Mouse (Mus musculus) hindbrain, postnatal 0 days (tissue): Measurements from ENCODE around the gene Fbxo4. TPM values are rescaled to one million over a fixed set of nuclear protein-coding genes. Genes with fewer than 3 reads are reported as not detected.
A peak's percentile ranks its signal among the peaks of the same experiment; 100 is the strongest.

ENCODE experiments used
- ATAC-seq: fragments of 200-750 bp; cut with Nextera tagmentation; 2 replicates; pipeline ENCODE4 v1.8.0; 2017; ENCODE audit warnings: mild to moderate bottlenecking, moderate TSS enrichment, moderate library complexity
- DNase-seq: peaks from one replicate; pipeline ENCODE4 v3.0.0-alpha.2; 2015; ENCODE audit warnings: low spot score
- H3K27ac ChIP-seq: fragments of 300-500 bp; sonication (generic); 2 replicates; pipeline ENCODE4 v1.5.1; 2014; ENCODE audit warnings: mild to moderate bottlenecking
- H3K27me3 ChIP-seq: fragments of 300-500 bp; sonication (generic); 2 replicates; pipeline ENCODE4 v1.6.1; 2014; ENCODE audit warnings: low read length, mixed read lengths; ENCODE audit not compliant: insufficient read depth
- H3K36me3 ChIP-seq: fragments of 300-500 bp; sonication (generic); 2 replicates; pipeline ENCODE4 v1.6.1; 2014; ENCODE audit warnings: low read length, mixed read lengths; ENCODE audit not compliant: insufficient read depth
- H3K4me1 ChIP-seq: fragments of 300-500 bp; sonication (generic); 2 replicates; pipeline ENCODE4 v1.6.1; 2014; ENCODE audit warnings: antibody characterized with exemption, low read length, mixed read lengths; ENCODE audit not compliant: insufficient read depth
- H3K4me2 ChIP-seq: fragments of 300-500 bp; sonication (generic); 2 replicates; pipeline ENCODE4 v1.6.1; 2014; ENCODE audit warnings: low read depth, mild to moderate bottlenecking, low read length, moderate library complexity, mixed read lengths
- H3K4me3 ChIP-seq: fragments of 300-500 bp; sonication (generic); 2 replicates; pipeline ENCODE4 v1.5.1; 2014; ENCODE audit warnings: low read length
- H3K9ac ChIP-seq: fragments of 300-500 bp; sonication (generic); replicated peaks from 2 replicates; pipeline ENCODE4 v1.6.1; 2014; ENCODE audit warnings: mild to moderate bottlenecking, low read length, moderate library complexity, mixed read lengths
- H3K9me3 ChIP-seq: fragments of 300-500 bp; sonication (generic); 2 replicates; pipeline ENCODE4 v1.6.1; 2016; ENCODE audit warnings: low read length, mixed read lengths
- CTCF ChIP-seq: IDR thresholded peaks from 2 replicates; pipeline ENCODE4 v1.5.1; 2016; ENCODE audit warnings: antibody characterized with exemption, control low read depth, low read depth
- WGBS: fragments of 180-500 bp; shearing (Covaris S2); extraction: QIAGEN DNeasy Blood & Tissue Kit; methylation state at CpG from one replicate; pipeline ENCODE4 v1.1.7; 2014; 5-methylcytosine and 5-hydroxymethylcytosine counted together
- polyA plus RNA-seq: library from polyadenylated mRNA; unstranded; fragments of >200 nt; fragmentation: Nextera tagmentation; extraction: Ambion mirVana; gene quantifications from 2 replicates; pipeline ENCODE4 v1.2.1, GENCODE M21; 2015
- total RNA-seq: library from RNA; depleted of rRNA; stranded (reverse); fragments of >200 nt; gene quantifications from 2 replicates; pipeline ENCODE4 v1.2.3, GENCODE M21; 2014

Fbxo4 gene
- total and polyA plus RNA-seq, 2 experiments from 2014 or later: 11.2 to 14.7 TPM

DNA sequence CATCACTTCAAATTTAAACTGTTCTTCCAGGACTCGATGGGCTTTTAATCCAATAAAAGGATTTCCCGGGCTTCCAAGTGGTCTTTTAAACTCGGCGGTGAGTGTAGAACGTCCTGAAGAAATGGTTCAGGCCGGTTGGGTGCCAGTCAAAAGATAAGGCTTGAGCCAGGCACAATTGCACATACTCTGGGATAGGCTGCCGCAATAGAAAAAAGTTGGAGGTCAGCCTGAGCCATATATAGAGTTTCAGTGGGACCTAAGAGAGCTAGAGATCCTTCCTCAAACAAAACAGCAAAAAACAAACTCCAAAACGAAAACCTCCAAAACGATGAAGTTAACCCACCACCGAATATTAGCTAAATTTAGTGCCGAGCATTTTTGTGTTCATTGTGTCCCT lies 46.1 kb upstream of the Fbxo4 start:
- peak overlapping the region; percentile 92; the same call in 1 of the 2 replicates for H3K4me3 ChIP-seq
- TF ChIP-seq CTCF: no peak
- ATAC-seq: no peak
- H3K36me3 ChIP-seq: no peaks in the 10 kb centered on the region
- H3K9ac ChIP-seq: no peak overlapping the region
- WGBS: 60% methylated on average over 11 of the region's 11 CpGs
- no peaks in the 10 kb centered on the region for H3K27me3 ChIP-seq
- H3K4me1 ChIP-seq: peaks cover 11% of the 10 kb centered on the region
- peak overlapping the region; percentile 97; the same call in 1 of the 2 replicates for H3K27ac ChIP-seq
- no peak for DNase-seq
- no peaks in the 10 kb centered on the region for H3K9me3 ChIP-seq
- peak overlapping the region; percentile 65 for H3K4me2 ChIP-seq

DNA sequence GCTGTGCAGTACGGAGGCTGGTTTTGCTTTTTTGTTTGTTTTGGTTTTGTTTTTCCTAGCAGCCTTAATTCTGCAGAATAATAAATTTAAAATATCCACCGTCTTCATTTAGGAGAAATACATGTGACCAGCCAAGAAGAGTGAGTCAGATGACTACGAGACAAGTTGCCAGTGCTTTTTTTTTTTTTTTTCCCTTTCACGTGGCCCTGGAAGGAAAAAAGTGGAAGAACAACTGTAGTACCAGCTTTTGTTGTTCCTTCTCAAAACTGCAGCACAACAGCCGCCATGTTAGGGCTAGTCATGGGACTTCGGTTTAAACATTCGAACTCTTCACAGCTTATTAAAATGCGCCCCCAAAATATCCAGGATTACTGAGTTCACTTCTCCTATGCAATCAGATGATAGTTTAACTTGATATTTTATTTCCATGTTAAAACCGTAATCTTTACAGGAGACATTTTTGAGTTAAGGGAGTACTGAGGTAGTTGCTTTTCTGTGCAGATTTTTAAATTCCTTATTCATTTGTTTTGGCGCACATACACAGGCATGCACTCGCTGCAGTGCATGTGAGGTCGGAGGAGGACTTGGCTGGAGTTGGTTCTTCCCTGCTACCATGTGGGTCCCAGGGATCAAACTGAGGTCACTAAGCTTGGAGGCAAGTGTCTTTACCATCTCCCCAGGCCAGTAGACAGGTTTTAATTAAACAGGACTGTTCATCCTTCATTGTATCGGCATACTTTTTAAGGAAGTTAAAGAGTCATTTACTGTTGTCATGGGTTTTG lies 45.5 kb upstream of the Fbxo4 start:
- WGBS: 85% methylated on average over 13 of the region's 13 CpGs
- Histone ChIP-seq H3K27ac (no peak overlapping the region), H3K36me3 (no peaks in the 10 kb centered on the region), H3K4me1 (peaks cover 11% of the 10 kb centered on the region), H3K27me3 (no peaks in the 10 kb centered on the region), H3K9me3 (no peaks in the 10 kb centered on the region), H3K4me3 (no peak overlapping the region), H3K9ac (no peak overlapping the region), H3K4me2 (no peak overlapping the region)
- no peak for ATAC-seq
- TF ChIP-seq CTCF: no peak
- DNase-seq: no peak

DNA sequence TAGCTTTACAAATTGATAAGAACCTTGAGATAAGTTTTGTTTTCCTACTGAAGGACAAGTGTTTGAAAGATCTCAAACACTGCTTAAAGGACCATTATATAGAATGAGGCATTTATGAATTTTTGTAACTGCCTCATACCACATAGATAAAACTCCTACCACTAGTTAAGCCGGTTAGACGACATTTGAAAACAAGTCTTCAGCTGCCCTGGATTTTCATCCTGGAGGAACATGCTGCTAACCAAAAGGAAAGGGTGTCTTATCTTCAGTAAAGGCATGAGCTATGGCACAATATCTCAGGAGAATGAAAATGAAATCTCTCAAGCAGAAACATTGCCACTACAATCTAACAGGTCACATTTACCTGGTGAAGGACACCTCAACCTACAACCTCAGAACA lies 44.4 kb upstream of the Fbxo4 start:
- 95% methylated on average over 2 of the region's 2 CpGs for WGBS

DNA sequence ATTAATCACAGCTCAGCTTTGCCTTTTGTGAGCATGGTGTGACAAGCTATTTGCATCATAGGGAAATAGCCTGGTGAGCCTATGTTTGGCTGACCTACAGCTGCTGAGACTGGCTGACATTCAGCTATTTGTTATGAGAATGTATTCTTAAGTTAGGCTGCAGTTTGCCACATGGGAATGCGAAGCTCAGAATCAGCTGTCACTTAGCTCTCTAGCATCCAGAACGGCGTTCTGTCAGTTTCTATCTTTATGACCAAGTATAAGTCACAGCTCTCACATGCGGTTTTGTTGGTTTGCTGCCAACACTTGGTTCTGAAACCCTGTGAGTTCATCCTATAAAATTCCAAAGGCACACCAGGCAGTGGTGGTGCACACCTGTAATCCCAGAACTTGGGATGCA lies 41.3 kb upstream of the Fbxo4 start:
- Histone ChIP-seq H3K27me3 (no peaks in the 10 kb centered on the region), H3K36me3 (no peaks in the 10 kb centered on the region), H3K4me2 (no peak overlapping the region), H3K27ac (no peak overlapping the region), H3K9ac (no peak overlapping the region), H3K9me3 (no peaks in the 10 kb centered on the region), H3K4me3 (no peak overlapping the region), H3K4me1 (no peaks in the 10 kb centered on the region)
- DNase-seq (no peak), ATAC-seq (no peak)
- 54% methylated on average over 4 of the region's 4 CpGs for WGBS
- no peak for TF ChIP-seq CTCF

More for the DNA sequence above, 44.4 kb upstream of the Fbxo4 start:
- H3K4me1 ChIP-seq: peaks cover 11% of the 10 kb centered on the region
- no peaks in the 10 kb centered on the region for H3K27me3 ChIP-seq
- no peak overlapping the region for H3K4me3 ChIP-seq
- ATAC-seq (no peak), DNase-seq (no peak)
- no peak overlapping the region for H3K9ac ChIP-seq
- H3K36me3 ChIP-seq: no peaks in the 10 kb centered on the region
- H3K4me2 ChIP-seq: no peak overlapping the region
- no peak for TF ChIP-seq CTCF
- H3K9me3 ChIP-seq: no peaks in the 10 kb centered on the region
- H3K27ac ChIP-seq: no peak overlapping the region

DNA sequence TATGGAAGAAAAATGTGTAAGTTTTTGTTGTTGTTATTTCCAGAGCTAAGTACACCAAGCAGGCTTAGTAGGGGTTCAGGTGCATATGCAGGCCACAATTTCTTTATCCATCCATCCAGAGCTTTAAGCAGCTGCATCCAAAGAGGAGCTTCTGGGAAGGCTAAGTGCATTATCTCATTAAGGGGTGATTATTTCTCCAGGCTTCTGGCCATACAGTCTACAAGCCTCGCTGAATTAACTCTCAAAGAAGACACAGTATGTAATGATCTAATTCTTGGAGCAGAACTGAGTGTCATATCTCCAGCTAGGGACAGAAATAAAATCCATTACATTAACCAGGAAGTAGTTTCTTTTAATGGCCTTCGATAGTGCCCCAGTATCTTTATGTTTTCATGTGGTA lies 34.5 kb upstream of the Fbxo4 start:
- Histone ChIP-seq H3K9ac (no peak overlapping the region), H3K4me2 (no peak overlapping the region), H3K4me1 (no peaks in the 10 kb centered on the region), H3K36me3 (no peaks in the 10 kb centered on the region), H3K9me3 (no peaks in the 10 kb centered on the region), H3K4me3 (no peak overlapping the region), H3K27ac (no peak overlapping the region), H3K27me3 (no peaks in the 10 kb centered on the region)
- TF ChIP-seq CTCF: no peak
- no peak for ATAC-seq
- no peak for DNase-seq
- 66% methylated on average over 2 of the region's 2 CpGs for WGBS

DNA sequence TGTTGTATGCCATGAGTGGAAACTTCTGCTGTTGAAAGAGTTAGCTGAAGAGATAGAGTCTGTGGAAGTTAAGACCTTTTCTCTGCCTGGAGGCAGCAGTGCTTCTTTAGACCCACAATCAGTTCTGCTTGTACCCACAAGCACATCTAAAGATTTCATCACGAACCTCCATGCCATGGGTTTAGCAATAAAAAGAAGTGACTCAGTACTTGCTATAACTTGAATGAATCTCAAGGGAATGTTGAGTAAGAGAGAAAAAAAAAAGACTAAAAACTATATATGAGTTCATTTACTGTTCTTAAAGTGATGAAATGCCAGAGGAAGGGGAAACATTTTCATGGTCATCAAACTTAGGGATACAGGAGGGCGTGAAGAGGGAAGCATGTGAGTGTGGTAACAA lies 21.2 kb upstream of the Fbxo4 start:
- no peak for TF ChIP-seq CTCF
- H3K9ac ChIP-seq: no peak overlapping the region
- peaks cover 4% of the 10 kb centered on the region; the same call in 1 of the 2 replicates for H3K9me3 ChIP-seq

DNA sequence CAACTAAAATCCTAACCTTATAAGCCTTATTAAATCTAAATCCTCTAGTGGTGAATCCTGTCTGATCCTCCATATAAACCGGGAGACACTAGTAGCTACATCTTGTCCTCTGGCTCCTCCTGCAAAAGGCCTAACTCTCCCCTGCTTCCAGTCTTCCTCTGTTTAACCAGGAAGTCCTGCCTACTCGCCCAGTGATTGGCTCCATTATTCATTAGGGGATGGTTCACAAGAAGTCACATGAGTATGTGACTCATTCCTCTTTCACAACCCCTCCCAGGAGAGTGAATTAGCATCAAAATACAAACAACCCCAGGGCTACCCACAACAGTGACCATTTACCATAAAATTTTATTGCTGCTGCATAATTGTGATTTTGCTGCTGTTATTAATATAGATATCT lies 19.8 kb upstream of the Fbxo4 start:
- H3K27ac ChIP-seq: no peak overlapping the region
- no peaks in the 10 kb centered on the region for H3K36me3 ChIP-seq
- no peak for TF ChIP-seq CTCF
- ATAC-seq (no peak), DNase-seq (no peak)
- 74% methylated on average over 2 of the region's 2 CpGs for WGBS
- H3K4me2 ChIP-seq: no peak overlapping the region
- H3K27me3 ChIP-seq: no peaks in the 10 kb centered on the region
- no peak overlapping the region for H3K9ac ChIP-seq
- peaks cover 2% of the 10 kb centered on the region; the same call in 1 of the 2 replicates for H3K4me1 ChIP-seq
- H3K4me3 ChIP-seq: no peak overlapping the region
- H3K9me3 ChIP-seq: no peaks in the 10 kb centered on the region

More for the DNA sequence above, 21.2 kb upstream of the Fbxo4 start:
- WGBS: 82% methylated on average over 2 of the region's 2 CpGs
- no peaks in the 10 kb centered on the region for H3K4me1 ChIP-seq
- no peaks in the 10 kb centered on the region for H3K36me3 ChIP-seq
- no peak overlapping the region for H3K27ac ChIP-seq
- no peak for ATAC-seq
- no peak overlapping the region for H3K4me3 ChIP-seq
- H3K4me2 ChIP-seq: no peak overlapping the region
- H3K27me3 ChIP-seq: no peaks in the 10 kb centered on the region
- no peak for DNase-seq
